Mouse (Mus musculus): Measurements from ENCODE around the gene Usp22.
A peak's percentile ranks its signal among the peaks of the same experiment; 100 is the strongest.
"Not testable (repeated sequence)": the region's sequence is repeated elsewhere in the genome, so short reads cannot be mapped to it uniquely, and the experiment has no call there.

Gene Usp22

GRCm38 (mm10) chr11:61183820-61184219 is 9.0 kb upstream of the Usp22 start:
- no peak for DNase-seq

- no peak for DNase-seq
Measured at GRCm38 (mm10) chr11:61181624-61182023, 6.8 kb upstream of the Usp22 start.

GRCm38 (mm10) chr11:61180361-61180760 is 5.5 kb upstream of the Usp22 start:
- no peak for DNase-seq

GRCm38 (mm10) chr11:61176321-61176720 is 1.5 kb upstream of the Usp22 start:
- DNase-seq, result no peak

GRCm38 (mm10) chr11:61175778-61176177 is 923 bp upstream of the Usp22 start:
- DNase-seq, result no peak

GRCm38 (mm10) chr11:61174291-61174820 is 499 bp downstream of the Usp22 start:
- DNase-seq, result peak; percentile 49 to 68

- DNase-seq, result not testable (repeated sequence)
Measured at GRCm38 (mm10) chr11:61173477-61173876, 1.4 kb downstream of the Usp22 start.

- no peak for DNase-seq
Measured at GRCm38 (mm10) chr11:61170184-61170583, 4.7 kb downstream of the Usp22 start.

GRCm38 (mm10) chr11:61164881-61165280 is 10.0 kb downstream of the Usp22 start:
- no peak for DNase-seq

GRCm38 (mm10) chr11:61164366-61164765 is 10.5 kb downstream of the Usp22 start:
- DNase-seq, result no peak

GRCm38 (mm10) chr11:61163341-61163740 is 11.5 kb downstream of the Usp22 start:
- no peak for DNase-seq

- DNase-seq, result no peak
Measured at GRCm38 (mm10) chr11:61162776-61163175, 12.1 kb downstream of the Usp22 start.

GRCm38 (mm10) chr11:61161121-61161520 is 13.7 kb downstream of the Usp22 start:
- no peak for DNase-seq

GRCm38 (mm10) chr11:61159796-61160732 is 14.8 kb downstream of the Usp22 start:
- DNase-seq, result no peak

- DNase-seq, result no peak
Measured at GRCm38 (mm10) chr11:61158141-61158540, 16.7 kb downstream of the Usp22 start.

GRCm38 (mm10) chr11:61155727-61156126 is 19.1 kb downstream of the Usp22 start:
- peak; percentile 19 to 67 for DNase-seq

- DNase-seq, result no peak
Measured at GRCm38 (mm10) chr11:61150233-61151001, 24.4 kb downstream of the Usp22 start.

- DNase-seq, result peak in 1 of 2 experiments; percentile 26
Measured at GRCm38 (mm10) chr11:61147300-61147683, 27.6 kb downstream of the Usp22 start.

- DNase-seq, result peak in 1 of 2 experiments; percentile 50
Measured at GRCm38 (mm10) chr11:61146645-61147299, 28.1 kb downstream of the Usp22 start.

- DNase-seq, result no peak
Measured at GRCm38 (mm10) chr11:61145551-61145950, 29.3 kb downstream of the Usp22 start.

- no peak for DNase-seq
Measured at GRCm38 (mm10) chr11:61143564-61144469, 31.0 kb downstream of the Usp22 start.

Measured in kidney, postnatal 36 days (tissue).